Mouse (Mus musculus): ENCODE measurements around the gene Olig3.

GRCm38 (mm10) chr10:19309681-19310395 is 46.5 kb upstream of the Olig3 start:
- no peak for TF ChIP-seq POLR2A (IDR thresholded peaks at IDR 0.05; ENCODE audit: insufficient read depth, low read length)
- 0 out of 2 replicates have a peak, but pooled peaks have one; percentile 10 for TF ChIP-seq EP300 (IDR thresholded peaks at IDR 0.05; ENCODE audit: insufficient read depth, low read depth, low read length)
- no peak for TF ChIP-seq CTCF (IDR thresholded peaks at IDR 0.05; ENCODE audit: low read depth, low read length)
